Mouse (Mus musculus) ES-Bruce4 (cell line): ENCODE measurements at regions not wholly inside any gene's neighbourhood (a gene's known extent, or its start where the extent isn't known, plus 50 kb on each side); places are given as distances from the start of the nearest gene placed in this dataset.

ENCODE experiments used
- CTCF ChIP-seq: IDR thresholded peaks from one replicate; pipeline ENCODE4 v1.8.1; 2011; ENCODE audit warnings: low read depth, low read length
- EP300 ChIP-seq: IDR thresholded peaks from 2 replicates; pipeline ENCODE4 v1.6.1; 2011; ENCODE audit warnings: low read depth, low read length; ENCODE audit not compliant: insufficient read depth
- POLR2A ChIP-seq: IDR thresholded peaks from one replicate; pipeline ENCODE4 v1.8.1; 2011; ENCODE audit warnings: low read length; ENCODE audit not compliant: insufficient read depth

- TF ChIP-seq EP300, result no peak
- no peak for TF ChIP-seq POLR2A
- no peak for TF ChIP-seq CTCF
Observed at GRCm38 (mm10) chr16:82431811-82432210, 396.4 kb upstream of the Gm21833 start.
